Mouse (Mus musculus): ENCODE data around the gene Fsip1.
A peak's percentile ranks its signal among the peaks of the same experiment; 100 is the strongest.

Fsip1 gene

DNA sequence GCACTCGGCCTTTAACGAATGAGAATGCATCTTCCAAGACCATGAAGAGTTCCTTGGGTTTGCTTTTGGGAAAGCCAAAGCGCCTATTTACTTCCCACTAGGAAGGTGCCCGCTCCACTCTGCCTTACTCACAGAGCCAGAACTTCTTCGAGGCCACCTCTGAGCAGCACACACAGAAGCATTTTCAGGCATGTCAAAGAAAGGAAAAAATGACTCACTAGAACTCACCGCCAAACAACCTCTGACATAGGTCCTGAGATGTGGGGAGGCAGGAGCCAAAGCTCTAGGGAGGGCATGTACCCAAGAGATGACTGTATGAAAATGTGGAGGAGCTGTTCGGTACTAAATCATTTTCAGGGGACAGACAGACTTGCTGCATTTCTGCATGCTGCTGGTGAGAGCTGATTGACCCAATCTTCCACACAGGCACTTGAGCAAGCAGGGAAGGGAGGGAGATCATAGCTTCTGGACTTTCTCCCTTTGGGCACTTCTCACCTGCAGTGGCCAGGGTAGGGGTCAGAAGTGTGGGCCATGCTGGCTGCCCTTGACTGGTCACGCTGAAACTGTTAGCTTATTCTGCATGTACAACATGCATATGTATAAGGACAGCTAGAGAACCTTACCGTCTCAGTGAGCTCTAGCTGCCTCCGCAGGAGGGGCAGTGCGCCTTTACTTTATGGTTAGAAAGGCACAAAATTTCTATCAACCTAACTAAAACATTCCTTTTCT is 131.4 kb downstream of the Fsip1 start:
- DNase-seq (ENCODE audit: low spot score in 2 of 2): no peak

DNA sequence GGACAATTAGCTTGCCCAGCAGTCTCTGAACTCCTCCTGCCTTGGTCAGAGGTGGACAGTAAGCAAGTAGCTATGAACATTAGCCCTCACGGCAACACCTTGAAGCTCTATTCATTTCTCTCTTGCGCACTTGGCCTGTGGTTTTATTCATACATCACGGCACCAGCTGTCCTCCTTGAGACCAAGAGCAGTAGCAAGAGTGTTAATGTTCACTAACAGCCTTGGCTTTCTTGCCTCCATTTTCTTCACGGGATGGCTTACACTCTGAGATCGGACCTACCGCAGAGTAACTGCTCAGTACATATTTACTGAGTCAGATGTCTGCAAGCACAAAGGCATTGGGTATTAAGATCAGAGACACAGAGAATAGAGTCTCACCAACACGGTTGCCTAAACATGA is 132.3 kb downstream of the Fsip1 start:
- DNase-seq (ENCODE audit: low spot score in 2 of 2): no peak

DNA sequence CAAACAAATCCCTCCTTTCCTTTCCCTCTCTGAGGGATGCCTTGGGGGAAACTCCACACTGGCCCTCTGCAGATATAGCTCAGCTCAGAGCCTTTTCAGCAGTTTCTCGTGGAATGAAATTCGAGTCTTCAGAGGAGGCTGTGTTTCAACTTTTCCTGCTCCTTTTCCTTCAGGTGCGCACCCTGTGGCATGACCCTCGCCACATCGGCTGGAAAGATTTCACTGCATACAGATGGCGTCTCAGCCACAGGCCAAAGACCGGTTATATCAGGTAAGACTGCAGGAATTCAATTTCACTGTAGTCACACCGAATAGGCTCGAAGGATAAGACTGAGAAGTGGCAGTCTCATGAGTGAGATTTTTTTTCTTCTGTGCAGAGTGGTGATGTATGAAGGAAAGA is 133.0 kb downstream of the Fsip1 start:
- DNase-seq (ENCODE audit: low spot score in 2 of 2): no peak

DNA sequence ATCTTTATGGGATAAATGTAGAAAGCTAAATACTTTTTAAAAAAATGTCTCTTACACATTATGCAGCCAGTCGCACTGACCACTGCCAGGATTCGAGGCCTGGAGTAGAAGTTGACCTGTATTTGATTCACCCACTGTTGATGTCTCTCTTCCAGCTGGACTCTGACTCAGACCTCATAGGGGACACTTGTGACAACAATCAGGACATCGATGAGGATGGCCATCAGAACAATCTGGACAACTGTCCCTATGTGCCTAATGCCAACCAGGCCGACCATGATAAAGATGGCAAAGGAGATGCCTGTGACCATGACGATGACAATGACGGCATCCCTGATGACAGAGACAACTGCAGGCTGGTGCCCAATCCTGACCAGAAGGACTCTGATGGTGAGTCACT is 134.5 kb downstream of the Fsip1 start:
- DNase-seq (ENCODE audit: low spot score in 2 of 2): no peak

DNA sequence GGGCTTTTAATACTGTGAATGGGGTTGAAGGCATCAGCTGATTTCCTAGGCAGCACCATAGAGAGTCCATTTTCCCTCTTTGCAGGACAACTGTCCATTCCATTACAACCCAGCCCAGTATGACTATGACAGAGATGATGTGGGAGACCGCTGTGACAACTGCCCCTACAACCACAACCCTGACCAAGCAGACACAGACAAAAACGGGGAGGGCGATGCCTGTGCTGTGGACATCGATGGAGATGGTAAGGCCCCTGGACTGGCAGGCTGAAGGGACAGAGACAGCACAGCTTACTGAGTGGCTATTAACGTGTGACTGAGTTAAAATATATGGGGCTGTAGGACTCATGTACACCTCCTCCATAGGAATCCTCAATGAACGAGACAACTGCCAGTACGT is 136.0 kb downstream of the Fsip1 start:
- DNase-seq (ENCODE audit: low spot score in 2 of 2): no peak

DNA sequence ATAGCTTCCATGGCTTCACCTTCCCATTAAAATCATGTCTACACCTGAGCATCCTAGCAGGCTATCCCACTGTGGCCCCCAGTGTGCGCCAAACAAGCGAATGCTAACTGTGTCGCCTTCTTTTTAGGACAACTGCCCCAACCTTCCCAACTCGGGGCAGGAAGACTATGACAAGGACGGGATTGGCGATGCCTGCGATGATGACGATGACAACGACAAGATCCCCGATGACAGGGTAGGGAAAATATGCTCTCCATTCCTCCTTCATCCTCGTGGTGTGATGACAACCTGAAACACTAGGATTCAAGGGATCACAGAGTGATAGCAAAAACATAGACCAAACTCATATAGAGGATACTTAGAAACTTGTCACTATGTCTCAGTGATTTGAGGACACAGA is 136.7 kb downstream of the Fsip1 start:
- DNase-seq (ENCODE audit: low spot score in 2 of 2): no peak

DNA sequence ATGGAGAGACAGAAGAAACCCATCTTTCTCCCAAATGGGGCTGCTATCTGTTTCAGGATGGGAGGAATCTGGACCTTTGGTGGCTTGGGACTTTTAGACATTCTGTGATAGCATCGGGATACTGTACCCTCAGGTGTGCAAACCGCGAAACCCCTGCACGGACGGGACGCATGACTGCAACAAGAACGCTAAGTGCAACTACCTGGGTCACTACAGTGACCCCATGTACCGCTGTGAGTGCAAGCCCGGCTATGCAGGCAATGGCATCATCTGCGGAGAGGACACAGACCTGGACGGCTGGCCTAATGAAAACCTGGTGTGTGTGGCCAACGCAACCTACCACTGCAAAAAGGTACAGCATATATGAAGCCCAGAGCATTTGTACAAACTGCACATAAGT is 137.1 kb downstream of the Fsip1 start:
- no peak for DNase-seq (ENCODE audit: low spot score in 2 of 2)

DNA sequence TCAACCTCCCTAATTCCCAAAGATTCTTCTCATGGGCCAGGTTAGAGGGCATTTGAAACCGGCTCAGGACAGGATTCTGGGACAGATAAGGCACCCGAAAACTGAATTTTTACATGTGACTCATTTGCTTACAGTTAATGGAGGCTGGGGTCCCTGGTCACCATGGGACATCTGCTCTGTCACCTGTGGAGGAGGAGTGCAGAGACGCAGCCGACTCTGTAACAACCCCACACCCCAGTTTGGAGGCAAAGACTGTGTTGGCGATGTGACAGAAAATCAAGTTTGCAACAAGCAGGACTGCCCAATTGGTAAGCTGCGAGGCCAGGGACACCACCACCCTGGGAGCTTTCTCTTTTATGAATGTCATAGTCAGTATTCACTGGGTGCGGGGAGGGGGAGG is 138.3 kb downstream of the Fsip1 start:
- DNase-seq (ENCODE audit: low spot score in 2 of 2): no peak

DNA sequence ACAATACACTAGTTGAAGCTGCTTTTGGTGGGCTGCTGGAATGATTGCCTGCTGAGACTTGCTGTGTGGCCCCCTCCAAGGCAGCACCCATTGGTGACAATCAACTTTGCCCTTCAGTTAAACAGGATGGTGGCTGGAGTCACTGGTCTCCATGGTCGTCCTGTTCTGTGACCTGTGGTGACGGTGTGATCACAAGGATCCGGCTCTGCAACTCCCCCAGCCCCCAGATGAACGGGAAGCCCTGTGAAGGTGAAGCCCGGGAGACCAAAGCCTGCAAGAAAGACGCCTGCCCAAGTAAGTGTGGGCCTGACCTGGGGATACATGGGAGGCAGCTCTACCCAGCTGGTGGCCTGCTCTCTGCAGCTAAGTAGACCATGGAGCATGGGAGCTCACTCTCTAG is 138.7 kb downstream of the Fsip1 start:
- no peak for DNase-seq (ENCODE audit: low spot score in 2 of 2)

DNA sequence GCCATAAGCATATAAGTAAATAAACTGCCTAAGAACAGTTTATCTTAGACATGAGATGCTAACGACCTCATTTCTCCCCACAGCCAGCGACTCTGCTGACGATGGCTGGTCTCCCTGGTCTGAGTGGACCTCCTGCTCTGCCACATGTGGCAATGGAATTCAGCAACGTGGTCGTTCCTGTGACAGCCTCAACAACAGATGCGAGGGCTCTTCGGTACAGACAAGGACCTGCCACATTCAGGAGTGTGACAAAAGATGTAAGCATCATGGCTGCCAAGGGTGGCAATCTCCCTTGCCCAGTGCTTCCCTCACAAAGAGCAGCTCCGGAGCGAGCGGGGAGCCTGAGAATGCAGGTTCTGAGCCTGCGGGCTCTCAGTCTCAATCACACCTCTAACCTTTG is 139.4 kb downstream of the Fsip1 start:
- no peak for DNase-seq (ENCODE audit: low spot score in 2 of 2)

DNA sequence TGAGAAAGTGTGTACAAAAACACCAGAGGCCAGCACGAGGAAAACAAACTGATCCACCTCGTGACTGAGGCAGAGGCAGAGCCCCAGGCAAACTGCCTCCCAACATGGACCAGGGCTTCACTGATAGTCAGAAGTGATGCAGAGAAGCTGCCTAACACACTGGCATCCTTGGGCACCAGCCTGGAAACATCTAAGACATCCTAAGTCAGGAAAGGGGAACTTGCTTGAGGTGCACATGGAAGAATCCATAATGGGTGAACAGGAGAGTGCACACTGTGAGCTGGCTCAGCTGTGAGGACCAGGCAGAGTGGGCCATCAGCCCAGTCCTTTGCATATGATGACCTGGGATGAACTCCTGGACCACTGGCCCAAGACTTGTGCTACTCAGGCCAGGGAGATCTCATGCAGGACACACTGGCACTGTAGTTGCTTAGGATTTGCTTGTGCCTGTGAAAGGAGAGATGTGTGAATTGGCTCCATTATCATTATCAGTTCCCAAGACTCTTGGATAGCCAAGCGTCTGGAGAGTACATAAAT is 139.9 kb downstream of the Fsip1 start:
- DNase-seq (ENCODE audit: low spot score in 2 of 2): no peak

DNA sequence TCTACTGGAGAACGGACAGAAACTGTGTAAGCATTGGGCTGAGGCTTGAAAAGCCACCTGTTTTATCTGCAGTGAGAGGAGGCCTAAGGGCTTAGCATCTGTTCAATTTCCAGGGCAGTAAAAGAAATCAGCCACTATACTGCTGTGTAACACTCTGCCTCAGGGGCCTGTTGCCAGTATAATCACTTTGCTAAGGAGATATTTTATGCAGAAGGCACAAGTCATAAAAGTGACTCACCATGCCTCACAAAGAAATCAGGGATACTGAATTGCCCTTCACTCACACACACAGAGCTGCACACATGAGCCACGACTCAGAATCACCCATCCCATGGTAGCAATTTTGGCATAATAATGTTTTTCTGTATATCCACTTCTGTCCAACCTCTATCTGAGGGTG is 140.6 kb downstream of the Fsip1 start:
- no peak for DNase-seq (ENCODE audit: low spot score in 2 of 2)

DNA sequence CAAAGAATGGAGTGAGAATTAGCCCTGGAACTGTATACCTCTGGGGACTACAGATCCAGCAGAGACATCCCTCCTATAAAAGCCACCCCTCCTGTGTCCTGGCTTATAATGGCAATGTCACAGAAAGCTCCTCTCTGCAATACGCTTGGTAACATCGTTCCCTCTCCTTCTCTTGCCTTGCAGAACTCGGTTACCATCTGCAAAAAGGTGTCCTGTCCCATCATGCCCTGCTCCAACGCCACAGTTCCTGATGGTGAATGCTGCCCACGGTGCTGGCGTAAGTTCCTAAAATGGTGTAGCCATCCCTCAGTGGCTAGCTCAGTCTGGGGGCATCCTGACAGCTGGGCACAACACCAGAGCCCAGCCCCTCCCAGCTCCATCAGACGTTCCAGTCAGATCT is 141.1 kb downstream of the Fsip1 start:
- no peak for DNase-seq (ENCODE audit: low spot score in 2 of 2)

DNA sequence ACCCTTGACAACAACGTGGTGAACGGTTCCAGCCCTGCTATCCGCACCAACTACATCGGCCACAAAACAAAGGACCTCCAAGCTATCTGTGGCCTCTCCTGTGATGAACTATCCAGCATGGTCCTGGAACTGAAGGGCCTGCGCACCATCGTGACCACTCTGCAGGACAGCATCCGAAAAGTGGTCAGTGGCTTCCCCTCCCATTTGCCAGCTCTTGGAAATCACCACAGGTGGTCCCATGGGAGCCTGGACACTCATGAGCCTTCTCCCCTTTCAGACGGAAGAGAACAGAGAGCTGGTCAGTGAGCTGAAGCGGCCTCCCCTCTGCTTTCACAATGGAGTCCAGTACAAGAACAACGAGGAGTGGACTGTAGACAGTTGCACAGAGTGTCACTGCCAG is 142.1 kb downstream of the Fsip1 start:
- DNase-seq (ENCODE audit: low spot score in 2 of 2): no peak

DNA sequence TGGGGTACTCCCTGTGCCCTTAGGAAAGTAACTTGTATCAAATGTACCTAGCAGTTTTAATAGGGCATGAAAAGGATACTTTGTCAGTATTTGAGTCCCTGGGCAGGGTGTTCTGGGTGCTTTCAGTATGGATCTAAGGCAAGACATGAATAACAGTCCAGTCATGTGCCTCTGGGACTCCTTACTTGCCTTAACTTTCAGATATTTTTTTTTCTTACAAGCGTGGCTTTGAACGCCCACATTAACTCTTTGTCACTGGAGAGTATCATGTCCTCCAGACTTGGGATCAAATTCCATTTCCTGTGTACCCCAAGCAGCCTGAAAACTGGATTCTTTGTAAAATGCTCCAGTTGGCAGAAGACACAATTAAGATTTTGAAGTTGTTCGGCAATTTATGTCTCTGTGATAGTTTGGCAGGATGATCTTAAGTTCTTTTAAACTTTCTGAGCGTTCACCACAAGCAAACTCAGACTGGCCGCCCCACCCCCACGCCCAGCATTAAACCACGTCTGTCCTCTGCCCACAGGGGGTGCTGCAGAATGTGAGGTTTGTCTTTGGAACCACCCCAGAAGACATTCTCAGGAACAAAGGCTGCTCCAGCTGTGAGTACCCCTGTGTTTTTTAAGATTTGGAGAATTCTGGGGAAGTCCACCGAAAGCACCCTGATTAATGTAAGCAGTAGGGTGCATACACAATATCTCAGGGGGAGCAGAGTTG is 142.8 kb downstream of the Fsip1 start:
- DNase-seq (ENCODE audit: low spot score in 2 of 2): peak in 1 of 2 experiments; percentile 38

DNA sequence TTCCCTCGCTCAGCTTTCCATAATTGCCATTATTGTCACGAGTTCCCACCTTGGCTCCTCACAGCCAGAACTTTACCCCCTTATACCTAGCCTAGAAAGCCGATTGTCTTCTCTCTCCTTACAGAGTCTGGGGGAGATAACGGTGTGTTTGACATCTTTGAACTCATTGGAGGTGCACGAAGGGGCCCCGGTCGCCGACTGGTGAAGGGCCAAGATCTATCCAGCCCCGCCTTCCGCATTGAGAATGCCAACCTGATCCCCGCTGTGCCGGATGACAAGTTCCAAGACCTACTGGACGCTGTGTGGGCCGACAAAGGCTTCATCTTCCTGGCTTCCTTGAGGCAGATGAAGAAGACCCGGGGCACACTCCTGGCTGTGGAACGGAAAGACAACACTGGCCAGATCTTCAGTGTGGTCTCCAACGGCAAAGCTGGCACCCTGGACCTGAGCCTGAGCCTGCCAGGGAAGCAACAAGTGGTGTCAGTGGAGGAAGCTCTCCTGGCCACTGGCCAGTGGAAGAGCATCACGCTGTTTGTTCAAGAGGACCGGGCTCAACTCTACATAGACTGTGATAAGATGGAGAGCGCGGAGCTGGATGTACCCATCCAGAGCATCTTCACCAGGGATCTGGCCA is 143.8 kb downstream of the Fsip1 start:
- DNase-seq (ENCODE audit: low spot score in 2 of 2): peak in 1 of 2 experiments; percentile 26

DNA sequence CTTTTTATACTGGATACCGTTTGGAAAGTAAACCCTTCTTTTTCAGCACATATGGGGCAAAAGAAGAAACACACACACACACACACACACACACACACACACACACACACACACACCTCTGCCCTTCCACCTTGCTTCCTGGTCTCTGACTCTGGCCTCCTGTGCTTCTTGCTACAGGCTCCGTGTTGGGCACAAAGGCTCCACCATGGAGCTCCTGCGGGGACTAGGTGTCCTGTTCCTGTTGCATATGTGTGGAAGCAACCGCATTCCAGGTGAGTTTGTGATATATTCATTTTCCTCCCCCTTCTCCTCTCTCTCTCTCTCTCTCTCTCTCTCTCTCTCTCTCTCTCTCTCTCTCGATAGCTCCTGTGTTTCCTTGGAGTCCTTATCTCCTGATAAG is 144.3 kb downstream of the Fsip1 start:
- no peak for DNase-seq (ENCODE audit: low spot score in 2 of 2)

DNA sequence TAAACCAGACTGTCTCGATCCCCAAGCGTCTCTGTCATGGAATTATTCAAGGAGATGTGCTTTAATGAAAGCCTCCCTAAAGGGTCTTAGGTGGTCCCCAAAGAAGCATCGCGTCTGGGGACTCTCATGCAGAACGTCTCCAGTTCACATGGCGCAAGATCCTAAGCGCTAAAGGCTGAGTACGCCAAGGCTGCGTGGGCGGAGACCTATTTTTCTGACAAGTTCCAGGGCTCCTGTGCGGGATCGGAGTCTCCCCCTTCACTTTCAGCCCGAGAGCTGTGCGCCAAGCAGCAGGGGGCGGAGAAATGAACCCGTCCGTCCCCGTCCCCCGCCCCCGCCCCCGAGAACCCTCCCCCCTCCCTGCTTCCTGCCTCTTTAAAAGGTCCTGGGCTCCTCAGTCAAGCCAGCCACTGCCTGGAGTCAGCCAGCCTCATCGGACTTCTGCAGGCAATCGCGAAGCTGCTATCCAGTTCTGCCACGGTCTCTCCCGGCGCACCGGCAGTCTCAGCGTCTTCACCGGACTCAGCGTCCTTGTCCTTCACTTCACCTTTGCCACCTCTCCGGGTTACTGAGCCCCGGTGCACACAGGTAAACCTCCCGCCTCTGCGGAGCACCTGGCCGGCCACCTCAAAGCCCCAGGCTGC is 145.2 kb downstream of the Fsip1 start, which contains the start of gene Thbs1:
Gene Thbs1, plus strand, starts transcription at position 389 of the 644 bp plus-strand sequence.
- peak; percentile 76 to 77 for DNase-seq (ENCODE audit: low spot score in 2 of 2)

DNA sequence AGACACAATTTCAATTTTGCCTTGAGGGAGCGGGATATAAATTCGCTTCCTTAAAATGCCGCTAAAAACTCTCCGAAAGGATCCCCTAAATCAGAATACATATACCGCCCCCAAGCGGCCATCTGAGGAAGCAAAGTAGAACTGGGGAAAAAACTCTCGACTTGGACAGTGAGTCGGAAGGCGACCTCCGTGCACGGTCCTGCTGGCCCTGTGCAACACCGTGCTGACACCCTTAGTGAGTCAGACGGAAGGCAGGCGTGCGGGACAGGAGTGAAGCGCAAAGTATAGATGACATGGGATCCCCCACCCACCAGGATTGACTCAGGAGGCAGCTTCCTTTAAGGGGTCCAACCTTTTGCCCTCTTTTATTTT is 145.7 kb downstream of the Fsip1 start:
- DNase-seq (ENCODE audit: low spot score in 2 of 2): peak; percentile 88 to 93

DNA sequence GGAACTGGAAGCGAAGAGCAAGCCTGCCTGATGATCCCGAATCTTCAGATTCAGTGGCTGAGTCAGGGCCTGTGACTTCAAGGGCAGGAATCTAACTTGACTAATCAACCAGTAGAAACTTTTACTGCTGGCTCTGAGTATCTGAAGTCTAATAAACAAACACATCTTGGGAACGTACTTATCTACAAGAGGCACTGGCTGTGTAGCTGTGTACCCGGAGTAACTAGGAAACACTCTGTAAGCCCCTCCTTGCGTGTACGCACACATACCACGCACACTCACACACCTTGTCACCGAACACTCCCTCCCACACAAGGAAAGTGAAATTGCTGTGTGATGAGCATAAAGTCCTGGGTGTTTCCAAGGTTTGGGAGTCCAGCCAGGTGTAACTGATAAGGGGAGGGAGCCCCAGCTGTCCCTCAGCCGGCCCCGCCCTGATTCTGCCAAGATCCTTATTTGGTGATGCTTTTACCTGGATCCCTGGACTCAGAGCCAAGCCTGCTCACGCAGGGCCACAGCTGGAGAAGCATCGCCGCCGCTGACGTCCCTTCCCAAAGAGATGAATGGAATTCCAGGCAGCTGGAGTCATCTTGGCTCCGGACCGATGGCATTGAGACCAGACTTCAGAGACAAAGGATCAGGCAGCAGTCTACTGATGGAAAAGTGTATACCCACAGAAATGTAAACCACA is 146.4 kb downstream of the Fsip1 start:
- peak; percentile 34 to 51 for DNase-seq (ENCODE audit: low spot score in 2 of 2)

DNA sequence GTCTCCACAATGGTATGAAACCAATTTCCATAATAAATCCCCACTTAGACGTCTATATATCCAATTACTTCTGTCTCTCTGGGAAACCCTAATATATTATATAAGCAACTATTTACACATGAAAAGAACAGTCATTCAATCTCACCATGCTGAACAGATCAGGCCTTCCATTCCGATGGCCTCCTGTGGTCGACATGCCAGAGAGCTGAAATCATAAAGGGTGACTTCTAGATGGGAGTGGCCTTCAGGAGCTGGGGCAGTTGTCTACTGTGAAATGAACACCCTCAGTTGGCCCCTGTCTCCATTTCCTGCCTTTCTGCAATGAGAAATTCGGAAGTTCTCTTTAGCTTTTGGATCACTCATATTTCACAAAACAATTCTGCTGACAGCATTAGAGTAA is 154.6 kb downstream of the Fsip1 start:
- no peak for DNase-seq (ENCODE audit: low spot score in 2 of 2)

DNA sequence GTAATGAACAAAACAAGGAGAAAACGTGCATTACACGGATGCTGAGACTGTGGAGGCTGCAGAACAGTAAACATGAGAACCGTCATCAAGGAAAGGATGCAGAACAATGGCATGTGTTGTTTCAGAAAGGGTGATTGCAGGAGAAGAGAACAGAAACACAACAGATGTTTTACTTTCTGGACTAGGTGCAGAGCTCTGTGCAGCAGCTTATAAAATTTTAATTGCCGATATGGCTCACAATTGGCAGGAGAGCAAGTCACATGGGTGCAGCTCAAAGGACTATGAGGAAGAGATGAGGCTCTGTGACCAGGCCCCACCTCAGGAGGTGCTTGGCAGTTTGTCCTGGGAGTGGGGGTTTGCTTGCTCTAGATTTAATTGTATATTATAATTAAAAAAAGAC is 157.7 kb downstream of the Fsip1 start:
- DNase-seq (ENCODE audit: low spot score in 2 of 2): no peak

All from right cerebral cortex, postnatal 10 days (tissue).